Mouse (Mus musculus): ENCODE measurements at regions not wholly inside any gene's neighbourhood (a gene's known extent, or its start where the extent isn't known, plus 50 kb on each side); places are given as distances from the start of the nearest gene placed in this dataset.

- ATAC-seq (ENCODE audit: low TSS enrichment), result no peak
These were observed 163.2 kb upstream of the Jun start for GRCm38 (mm10) chr4:95215187-95215586.

- no peak for ATAC-seq (ENCODE audit: low TSS enrichment)
These were observed 178.4 kb upstream of the Jun start for GRCm38 (mm10) chr4:95230461-95230860.

DNA sequence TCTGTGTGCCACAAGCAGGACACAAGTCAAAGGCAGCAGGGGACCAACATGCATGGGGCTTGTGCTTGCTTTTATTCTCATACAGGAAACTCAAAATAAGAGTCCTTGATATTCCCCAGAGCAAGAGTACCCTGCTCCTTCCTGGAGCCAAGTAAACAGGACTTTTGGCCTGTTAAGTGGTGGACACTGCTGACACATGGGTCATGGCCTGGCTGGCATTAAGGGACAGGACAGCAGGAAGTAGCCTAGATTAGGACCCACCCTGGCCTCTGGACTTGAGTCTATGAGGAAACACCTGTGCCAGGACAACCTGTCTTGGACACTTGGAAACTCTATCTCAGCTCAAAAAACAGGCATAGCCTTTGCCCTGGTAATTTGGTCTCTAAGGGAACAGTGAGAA, 181.0 kb upstream of the Jun start:
- ATAC-seq (ENCODE audit: low TSS enrichment), result no peak

DNA sequence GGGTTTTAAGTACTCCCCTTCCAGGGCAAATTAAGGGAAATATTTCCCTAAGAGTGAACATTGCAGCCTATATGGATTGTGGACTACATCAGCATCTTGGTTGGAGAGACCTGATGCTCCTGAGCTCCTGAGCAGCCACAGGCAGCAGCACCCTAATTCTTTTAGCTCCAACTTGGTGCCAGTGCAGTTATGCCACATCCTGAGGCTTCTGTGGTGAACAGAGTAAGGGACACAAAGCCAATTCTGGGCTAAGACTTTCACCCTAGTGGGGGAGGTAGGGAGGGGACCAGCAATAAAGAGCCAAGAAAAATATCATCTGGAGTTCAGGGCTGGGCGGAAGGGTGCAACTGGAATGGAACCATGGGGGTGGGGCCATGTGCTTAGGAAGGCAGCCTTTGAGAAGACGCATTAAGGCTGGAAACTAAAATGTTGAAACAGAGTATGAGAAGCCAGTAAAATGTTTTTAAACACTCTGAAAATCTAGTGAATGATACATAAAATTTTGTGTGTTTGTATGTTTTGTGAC, 182.1 kb upstream of the Jun start:
- ATAC-seq (ENCODE audit: low TSS enrichment), result no peak

GRCm38 (mm10) chr4:95247977-95248376, 196.0 kb upstream of the Jun start:
- no peak for ATAC-seq (ENCODE audit: low TSS enrichment)

- no peak for ATAC-seq (ENCODE audit: low TSS enrichment)
These were observed 197.0 kb upstream of the Jun start for GRCm38 (mm10) chr4:95249031-95249430.

GRCm38 (mm10) chr4:95250083-95250482, 198.1 kb upstream of the Jun start:
- ATAC-seq (ENCODE audit: low TSS enrichment), result no peak

DNA sequence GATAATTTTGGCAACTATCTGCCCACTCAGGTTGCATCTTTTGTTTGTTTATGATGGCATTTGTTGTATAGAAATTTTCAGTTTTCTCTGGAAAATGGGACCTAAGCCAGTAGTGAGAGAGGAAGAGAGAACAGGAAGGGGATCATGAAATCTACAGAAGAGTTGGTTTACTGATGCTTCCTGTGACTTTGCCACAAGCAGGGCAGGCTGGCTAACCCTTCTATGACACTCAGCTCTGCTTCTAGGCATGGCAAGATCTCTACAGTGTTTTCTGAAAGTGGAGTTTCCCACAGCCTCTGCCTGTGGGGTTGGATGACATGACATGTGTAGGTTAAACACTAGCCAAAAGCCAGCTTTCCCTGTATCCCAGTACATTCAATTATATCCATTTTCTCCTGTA, 217.7 kb upstream of the Jun start:
- no peak for ATAC-seq (ENCODE audit: low TSS enrichment)

DNA sequence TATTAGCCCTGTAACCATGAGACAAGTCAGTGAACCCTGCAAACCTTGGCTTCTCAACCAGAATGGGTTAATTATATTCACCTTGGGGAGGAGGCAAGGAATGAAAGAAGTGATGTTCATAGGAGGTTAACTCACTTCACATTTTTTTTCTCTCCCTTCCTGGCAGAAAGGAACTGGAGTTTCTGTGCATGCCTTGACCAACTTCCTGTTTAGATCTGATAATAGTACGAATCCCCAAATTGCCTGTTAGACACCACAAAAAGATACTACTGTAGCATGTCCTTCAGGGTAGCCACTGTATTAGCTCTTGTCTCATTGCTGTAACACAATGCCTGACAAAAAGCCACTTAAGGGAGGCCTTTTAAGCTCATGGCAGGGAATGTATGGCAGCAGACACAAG, 218.4 kb upstream of the Jun start:
- no peak for ATAC-seq (ENCODE audit: low TSS enrichment)

DNA sequence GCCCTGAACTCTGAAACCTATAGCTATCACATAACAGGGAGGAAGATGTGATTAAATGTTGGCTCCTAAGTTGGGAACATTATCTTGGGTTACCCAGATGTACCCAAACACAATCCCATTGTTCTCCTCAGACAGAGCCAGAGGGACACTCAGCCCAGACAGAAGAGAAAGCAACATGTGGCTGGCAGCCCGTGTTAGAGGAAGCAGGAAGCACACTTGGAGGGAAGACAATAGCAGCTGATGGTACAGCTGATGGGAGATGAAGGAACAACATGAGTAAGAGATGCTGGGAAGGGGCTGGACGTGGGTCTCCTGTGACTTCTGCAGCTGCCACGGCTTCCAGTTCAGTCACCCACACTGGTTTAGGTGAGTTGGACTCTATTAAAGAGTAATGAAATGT, 224.2 kb upstream of the Jun start:
- no peak for ATAC-seq (ENCODE audit: low TSS enrichment)

DNA sequence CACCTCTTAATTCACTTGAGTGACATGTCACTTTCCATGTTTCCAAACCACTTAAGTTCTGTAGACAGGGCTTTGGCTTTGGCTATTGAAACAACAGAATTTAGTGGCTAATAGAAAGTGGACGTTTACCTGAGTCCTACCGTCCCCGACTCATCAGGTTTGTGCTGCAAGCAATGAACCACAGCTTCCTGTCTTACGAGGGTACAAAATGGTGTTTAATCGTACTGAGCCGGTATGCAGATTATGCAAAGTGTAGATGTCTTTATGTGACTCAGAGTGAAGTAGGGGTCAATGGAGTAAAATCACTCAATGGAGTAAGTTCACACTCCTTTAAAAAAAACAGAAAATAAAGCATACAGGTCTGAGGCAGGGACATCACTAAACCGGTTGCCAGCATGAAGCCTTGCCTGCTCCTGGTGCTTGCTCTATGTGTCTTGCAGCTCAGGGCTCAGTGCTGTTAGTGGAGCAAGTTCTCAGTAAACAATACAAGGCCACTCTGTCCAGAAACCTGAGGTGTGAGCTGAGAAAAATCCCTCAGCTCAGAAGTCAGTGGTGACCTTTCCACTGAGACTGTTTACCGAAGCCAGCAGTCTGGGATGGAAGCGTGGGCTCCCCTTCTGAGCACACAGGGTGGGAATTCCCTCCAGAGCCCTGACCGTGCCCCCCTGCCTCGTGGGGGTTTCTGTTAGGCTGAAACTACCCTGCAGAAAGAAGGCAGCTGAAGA, 226.1 kb upstream of the Jun start:
- ATAC-seq (ENCODE audit: low TSS enrichment), result no peak

DNA sequence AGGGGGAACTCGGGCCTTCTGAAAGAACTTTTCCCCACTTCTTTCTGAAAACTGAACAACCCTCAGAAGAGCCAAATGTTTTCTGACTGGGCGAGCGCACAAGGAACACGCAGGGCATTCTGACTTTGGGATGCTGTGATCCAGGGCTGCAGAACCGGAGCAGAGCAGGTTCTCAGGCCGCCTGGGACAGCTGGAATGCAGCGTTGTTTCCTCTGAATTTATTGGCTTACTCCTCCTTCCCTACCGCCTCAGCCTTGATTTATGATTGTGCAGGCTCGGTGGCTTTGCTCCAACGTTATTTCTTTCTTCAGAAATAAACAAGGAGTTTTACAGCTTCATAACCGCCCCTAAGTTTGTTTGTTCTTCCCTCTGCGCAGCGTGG, 226.7 kb upstream of the Jun start:
- no peak for ATAC-seq (ENCODE audit: low TSS enrichment)

- no peak for ATAC-seq (ENCODE audit: low TSS enrichment)
These were observed 227.2 kb upstream of the Jun start for GRCm38 (mm10) chr4:95279200-95279599.

DNA sequence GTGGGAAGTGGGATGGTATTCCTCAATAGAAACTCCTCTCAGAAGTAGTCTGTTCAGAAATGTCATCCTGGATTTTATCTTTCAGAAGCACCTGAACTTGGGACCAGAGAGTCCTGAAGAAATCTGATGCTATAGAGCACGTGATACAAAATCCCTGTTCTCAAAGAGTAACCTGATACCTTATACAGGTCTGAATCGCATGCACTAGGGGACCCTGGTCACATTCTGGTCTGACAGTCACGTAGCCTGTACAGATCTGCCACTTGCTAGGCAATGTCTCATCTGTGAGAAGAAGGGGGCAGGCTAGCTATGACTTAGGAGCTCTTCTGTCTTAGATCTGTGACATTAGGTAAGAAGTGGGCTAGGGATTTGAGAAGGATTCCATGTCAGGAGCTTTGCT, 230.1 kb upstream of the Jun start:
- no peak for ATAC-seq (ENCODE audit: low TSS enrichment)

- ATAC-seq (ENCODE audit: low TSS enrichment), result no peak
These were observed 231.8 kb upstream of the Jun start for GRCm38 (mm10) chr4:95283789-95284188.

DNA sequence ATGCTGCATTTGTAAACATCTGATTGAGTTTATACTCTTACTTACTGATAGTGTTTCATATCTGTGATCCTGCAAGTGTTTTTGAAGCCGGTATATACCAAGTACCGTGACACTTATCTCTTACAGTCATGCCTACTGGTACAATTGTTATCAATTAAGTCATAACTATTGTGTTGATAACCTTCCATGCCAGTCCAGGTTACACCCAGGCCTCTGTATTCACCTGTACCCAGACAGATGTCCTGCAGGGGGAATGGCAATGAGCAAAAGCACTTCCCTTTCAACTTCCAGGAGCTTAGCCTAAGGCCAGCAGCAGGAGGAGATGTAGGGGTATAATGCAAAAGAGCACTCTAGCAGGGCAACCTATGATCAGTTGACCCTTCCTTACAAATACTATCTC, 232.2 kb upstream of the Jun start:
- ATAC-seq (ENCODE audit: low TSS enrichment), result no peak

GRCm38 (mm10) chr4:95284696-95285095, 232.7 kb upstream of the Jun start:
- no peak for ATAC-seq (ENCODE audit: low TSS enrichment)

DNA sequence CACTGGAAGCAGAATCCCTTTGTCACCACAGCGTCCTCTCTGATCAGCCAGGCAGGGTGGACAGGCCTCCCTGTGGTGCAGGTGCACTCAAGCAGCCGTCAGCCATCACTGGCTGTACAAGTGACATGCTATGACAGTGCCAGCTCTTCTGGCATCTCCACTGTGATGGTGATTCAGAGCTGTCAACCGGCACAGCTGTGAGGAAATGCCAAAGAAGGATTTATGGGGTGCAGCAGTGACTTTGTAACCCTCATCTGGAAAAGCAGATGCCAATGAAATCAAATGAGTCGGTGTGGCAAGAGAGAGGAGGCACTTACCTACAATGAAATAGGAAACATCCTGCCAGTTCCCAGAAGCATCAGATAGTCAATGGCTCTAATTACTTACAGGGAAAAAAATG, 238.3 kb upstream of the Jun start:
- ATAC-seq (ENCODE audit: low TSS enrichment), result no peak

DNA sequence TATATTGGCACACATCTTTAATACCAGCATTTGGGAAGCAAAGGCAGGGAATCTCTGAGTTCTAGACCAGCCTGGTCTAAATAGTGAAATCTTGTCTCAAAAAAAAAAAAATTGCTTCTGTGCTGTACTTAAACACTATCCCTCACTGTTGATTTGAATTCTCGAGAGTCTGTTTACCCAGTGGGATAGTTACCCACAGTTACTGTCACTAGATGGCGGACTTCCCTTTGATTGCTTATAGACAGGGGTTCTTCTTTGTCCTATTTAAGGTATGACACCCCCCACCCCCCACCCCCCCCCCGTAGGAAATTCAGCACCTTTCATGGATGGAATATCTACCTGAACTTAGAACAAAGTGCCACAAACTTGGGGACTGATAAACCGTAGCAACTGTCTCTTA, 242.1 kb upstream of the Jun start:
- ATAC-seq (ENCODE audit: low TSS enrichment), result no peak

GRCm38 (mm10) chr4:95301907-95302306, 249.9 kb upstream of the Jun start:
- ATAC-seq (ENCODE audit: low TSS enrichment), result no peak

DNA sequence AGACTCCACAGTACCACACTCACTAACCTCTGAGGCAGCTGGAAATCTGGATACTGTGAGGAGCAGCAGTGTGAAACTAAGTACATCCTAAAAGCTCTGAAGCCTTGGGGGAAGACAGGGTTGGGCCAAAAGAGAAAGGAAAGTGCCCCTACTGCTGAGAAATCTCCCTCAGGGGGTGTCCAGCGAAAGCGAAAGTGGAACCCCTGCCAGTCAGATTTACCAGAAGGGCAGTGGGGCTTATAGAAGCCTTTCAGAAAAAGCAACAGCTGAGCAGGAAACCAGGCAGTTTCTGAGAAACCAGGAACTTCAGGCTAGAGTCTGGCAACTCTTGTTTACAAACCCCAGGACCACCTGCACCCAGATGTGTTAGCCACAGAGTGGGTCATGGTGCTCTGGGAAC, 251.3 kb upstream of the Jun start:
- ATAC-seq (ENCODE audit: low TSS enrichment), result no peak

DNA sequence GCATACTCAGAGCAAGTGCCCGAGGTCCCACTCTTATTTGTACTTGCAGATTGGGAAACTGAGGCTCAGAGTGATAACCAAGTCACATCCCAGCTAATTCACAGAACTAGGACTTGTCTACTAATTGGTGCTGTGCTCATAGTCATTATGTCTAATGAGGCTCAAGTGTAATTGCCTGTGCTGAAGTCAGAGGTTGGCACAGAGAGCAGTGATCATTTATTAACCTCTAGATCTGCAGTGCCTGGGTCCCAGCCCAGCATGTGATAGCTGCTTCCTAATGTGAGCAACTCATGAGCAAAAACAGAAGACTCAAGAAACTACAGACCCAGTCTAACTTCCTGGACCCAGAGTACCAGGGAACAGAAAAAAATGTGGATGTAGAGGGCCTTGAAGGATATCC, 252.0 kb upstream of the Jun start:
- ATAC-seq (ENCODE audit: low TSS enrichment), result no peak

DNA sequence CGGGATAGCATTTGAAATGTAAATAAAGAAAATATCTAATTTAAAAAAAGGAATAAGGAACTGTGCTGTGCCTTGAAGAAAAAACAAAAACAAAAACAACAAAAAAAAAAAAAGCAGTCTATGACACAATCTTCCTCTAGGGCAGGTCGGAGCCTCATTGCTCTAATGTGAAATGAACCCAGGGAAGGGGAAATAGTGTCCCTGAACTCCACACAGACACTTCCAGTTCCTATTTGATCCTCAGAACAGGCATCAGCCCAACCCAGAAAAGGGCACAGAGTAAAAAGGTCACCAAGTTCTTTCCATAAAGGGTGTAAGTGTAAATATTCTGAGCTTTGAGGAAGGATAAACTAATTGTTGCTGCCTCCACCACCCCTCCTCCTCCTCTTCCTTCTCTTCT, 250.2 kb upstream of the Fggy start:
- ATAC-seq (ENCODE audit: low TSS enrichment), result no peak

DNA sequence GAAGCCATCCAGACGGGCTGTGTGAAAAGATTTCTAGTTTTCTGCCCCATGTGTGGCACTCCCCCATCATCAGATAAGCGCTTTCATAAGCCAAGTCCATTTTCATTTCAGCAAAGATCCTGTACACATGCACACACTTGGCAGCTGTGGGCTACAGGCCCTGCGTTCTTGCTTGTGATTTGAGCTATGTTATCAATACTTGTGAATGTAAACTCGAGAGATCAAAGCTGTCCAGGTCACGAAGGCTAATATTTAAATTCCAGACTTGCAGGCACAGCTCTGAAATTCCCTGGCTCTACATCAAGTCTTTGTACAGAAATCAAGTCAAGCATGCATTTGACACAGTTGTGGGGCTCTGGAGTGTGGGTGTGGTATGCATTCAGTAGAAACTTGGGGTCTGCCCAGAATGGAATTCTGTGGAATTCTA, 248.8 kb upstream of the Fggy start:
- ATAC-seq (ENCODE audit: low TSS enrichment), result no peak

All from frontal cortex, adult (tissue).